Mouse (Mus musculus) gonadal fat pad, adult 2 months (tissue): Measurements from ENCODE around the gene Unc13d. TPM values are rescaled to one million over a fixed set of nuclear protein-coding genes. Genes with fewer than 3 reads are reported as not detected.
A peak's percentile ranks its signal among the peaks of the same experiment; 100 is the strongest.
"Not testable (repeated sequence)": the region's sequence is repeated elsewhere in the genome, so short reads cannot be mapped to it uniquely, and the experiment has no call there.

ENCODE experiments used
- DNase-seq: peaks from one replicate; pipeline ENCODE4 v3.0.0-alpha.2; 2012; ENCODE audit warnings: low read depth
- polyA plus RNA-seq: library from polyadenylated mRNA; depleted of rRNA; stranded (reverse); fragments of >200 nt; gene quantifications from 2 replicates; pipeline ENCODE4 v1.2.3, GENCODE M21; 2012

The Unc13d gene
- polyA plus RNA-seq, 1 experiment = 1.6 TPM

DNA sequence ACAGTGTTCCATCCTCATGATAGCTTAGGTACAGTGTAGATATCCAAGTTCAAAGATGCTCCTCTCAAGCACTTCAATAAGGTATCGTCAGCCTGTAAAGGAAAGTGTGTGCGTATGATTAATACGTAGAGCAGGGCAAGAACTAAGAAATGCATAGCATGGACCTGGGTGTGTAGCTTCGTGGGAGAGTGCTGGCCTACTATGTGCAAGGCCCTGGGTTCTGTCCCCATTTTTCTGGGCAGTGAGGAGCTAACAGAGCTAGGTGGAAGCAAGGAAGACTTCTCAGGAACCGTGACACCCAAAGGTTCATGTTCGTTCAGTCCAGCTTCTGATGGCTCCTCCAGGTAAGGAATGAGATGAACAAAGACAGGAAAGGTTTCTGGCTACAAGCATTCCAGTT is 32.6 kb downstream of the Unc13d start:
- no peak for DNase-seq

DNA sequence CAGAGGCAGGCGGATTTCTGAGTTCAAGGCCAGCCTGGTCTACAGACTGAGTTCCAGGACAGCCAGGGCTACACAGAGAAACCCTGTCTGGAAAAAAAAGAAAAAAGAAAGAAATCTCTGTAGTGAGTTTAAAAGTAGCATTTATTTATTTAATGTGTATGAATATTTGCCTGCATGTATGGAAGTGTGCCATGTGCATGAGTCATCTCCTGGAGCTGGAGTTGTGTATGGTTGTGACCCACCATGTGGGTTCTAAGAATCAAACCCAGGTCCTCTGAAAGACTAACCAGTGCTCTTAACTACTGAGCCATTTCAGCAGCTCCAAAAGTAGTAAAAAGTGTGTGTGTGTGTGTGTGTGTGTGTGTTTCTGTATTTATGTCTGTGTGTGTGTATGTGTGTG is 34.5 kb downstream of the Unc13d start:
- DNase-seq = no peak

DNA sequence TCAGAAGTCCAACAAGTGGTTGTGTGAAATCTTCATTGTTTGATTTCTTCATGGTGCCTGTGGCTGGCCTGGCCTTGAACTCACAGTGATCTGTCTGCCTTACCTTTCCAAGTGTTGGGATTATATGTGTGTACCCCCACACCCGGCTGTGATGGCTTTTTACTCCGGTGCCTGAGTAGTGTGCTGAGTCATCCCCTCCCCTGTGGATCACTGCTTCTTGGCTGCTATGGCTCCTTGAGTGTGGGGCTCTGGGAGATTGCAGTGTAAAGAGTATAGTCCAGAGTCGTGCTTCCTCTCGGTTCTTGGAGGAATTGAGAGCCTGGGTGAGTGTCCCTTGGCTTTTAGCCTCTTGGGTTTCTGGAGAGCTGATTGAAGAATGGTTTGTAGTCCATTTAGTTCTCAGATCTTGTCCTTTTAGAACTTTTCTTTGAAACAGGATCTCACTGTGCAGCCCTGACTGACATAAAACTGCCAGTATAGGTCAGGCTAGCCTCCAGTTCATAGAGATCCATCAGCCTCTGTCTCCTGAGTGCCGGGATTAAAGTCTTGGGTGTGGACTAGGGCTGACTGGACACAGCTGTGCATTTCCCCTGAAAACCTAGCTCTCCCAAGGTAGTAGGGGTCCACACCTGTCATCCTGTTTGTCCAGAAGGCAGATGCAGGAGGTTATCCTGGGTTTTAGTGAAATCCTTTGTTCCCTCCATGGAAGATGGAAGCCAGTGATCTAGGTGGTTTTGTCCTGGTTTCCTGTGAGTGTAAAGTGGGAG is 35.2 kb downstream of the Unc13d start:
- DNase-seq = no peak

GRCm38 (mm10) chr11:116041833-116042232 is 35.9 kb downstream of the Unc13d start:
- no peak for DNase-seq

GRCm38 (mm10) chr11:116040593-116040992 is 37.2 kb downstream of the Unc13d start:
- DNase-seq = no peak

DNA sequence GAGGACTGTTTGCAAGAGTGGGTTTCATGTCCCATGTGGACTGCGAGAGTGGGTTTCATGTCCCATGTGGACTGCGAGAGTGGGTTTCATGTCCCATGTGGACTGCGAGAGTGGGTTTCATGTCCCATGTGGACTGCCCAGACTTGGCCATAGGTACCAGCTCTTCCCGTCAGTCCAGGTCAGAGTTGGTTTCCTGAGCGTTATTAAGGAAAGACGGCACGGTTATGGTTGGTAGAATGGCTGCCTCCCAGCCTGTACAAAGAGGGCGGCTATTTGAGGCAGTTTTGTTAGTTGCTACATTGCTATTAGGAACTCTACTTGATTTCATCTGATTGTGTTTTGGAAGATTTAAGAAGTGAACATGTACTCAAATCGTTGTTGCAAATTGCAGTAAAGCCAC is 39.9 kb downstream of the Unc13d start:
- no peak for DNase-seq

DNA sequence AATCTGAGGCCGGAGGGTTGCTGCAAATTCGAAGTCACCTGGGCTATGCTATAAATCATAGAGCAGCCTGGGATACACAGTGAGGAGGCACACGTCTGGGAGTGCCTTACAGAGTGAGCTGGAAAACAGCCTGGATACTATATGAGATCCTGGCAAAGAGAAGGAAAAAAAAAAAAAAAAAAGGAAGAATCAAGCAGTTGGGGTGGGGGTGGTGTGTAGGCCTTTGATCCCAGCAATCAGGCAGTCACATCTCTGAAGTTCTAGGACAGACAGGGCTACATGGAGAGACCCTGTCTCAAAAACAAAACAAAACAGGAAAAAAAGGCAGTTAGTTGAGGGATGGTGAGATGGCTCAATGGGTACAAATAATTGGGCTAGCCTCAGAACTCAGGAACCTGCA is 41.1 kb downstream of the Unc13d start:
- DNase-seq = no peak

GRCm38 (mm10) chr11:116034584-116034983 is 43.2 kb downstream of the Unc13d start:
- DNase-seq = no peak

- no peak for DNase-seq
These were observed 46.6 kb downstream of the Unc13d start for GRCm38 (mm10) chr11:116030898-116031845.

- peak; percentile 95 for DNase-seq
These were observed 47.5 kb downstream of the Unc13d start, which contains the start of gene Unk for GRCm38 (mm10) chr11:116030088-116030897. TSS of gene Unk (plus strand) at chr11:116030322.

DNA sequence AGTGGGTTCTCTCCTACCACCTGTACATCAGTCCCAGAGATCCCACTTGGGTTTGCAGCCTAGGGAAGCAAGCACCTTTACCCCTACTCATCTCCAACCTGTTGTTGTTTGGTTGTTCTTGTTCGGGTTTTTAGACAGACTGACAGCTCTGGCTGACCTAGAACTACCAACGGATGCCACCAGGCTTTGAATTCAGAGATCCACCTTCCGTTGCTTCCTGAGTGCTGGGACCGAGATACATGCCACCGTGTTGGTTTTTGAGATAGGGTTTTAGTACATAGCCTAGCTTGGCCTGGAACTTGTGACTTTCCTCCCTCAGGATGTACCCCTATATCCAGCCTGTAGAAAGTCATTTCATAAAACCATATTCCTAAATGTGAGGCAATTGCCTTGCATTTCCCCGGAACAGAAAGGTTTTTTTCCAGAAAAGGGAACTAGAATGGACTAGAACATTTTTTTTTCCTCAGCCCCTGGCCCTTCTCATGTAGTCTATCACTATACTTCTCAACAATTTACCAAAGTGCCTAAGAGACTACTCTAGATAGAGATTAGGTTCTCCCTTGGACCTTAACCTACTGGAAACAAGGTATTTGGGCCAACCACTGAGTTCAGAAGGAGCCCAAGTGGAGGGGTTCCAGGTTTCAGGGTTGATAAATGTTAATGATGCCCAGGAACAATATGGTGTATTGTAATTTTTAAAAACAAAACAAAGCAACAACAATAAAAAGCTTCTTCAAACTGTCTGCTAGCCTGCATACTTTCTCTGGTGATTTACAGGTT is 48.5 kb downstream of the Unc13d start:
- no peak for DNase-seq

DNA sequence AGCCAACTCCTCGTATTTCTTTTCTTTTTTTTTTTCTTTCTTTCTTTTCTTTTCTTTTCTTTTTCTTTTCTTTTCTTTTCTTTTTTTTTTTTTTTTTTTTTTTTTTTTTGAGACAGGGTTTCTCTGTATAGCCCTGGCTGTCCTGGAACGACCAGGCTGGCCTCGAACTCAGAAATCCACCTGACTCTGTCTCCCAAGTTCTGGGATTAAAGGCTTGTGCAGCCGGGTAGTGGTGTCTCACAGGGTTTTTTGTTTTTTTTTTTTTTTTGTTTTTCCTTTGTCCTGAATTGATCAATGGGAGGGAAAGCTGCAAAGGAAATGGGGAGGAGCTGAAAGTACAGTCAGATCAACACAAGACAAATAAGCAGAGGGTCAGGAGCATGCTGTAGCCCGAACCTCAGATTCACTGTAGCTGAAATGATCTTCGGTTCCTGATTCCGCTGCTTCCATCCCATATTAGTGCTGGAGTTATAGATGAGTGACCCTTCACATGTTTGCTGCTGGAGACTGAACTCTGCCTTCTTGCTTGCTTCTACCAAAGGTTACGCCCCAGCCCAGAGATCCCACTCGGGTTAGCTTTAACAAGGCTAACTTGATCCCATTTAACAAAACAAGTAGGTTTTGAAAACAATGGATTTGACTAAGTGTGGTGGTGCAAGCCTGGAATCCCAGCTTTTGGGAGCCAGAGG is 49.4 kb downstream of the Unc13d start:
- DNase-seq = no peak

DNA sequence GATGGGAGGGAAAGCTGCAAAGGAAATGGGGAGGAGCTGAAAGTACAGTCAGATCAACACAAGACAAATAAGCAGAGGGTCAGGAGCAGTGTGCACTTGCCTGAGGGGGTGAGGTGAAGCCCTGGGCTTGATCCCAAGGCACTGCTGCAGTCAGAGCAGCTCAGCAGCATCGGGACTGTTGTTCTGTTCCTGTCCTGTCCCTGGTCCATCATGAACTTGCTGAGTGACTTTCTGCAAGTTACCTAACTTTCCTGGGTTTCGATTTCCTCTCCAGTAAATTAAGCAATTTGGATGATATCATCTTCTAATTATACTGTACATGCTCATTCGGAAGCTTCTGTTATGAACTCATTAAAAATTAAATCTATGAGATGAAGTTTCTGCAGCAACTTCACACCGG is 50.0 kb downstream of the Unc13d start, which contains the start of gene H3f3b:
H3f3b (minus strand) TSS at position 207 of the 400 bp plus-strand sequence.
- no peak for DNase-seq

DNA sequence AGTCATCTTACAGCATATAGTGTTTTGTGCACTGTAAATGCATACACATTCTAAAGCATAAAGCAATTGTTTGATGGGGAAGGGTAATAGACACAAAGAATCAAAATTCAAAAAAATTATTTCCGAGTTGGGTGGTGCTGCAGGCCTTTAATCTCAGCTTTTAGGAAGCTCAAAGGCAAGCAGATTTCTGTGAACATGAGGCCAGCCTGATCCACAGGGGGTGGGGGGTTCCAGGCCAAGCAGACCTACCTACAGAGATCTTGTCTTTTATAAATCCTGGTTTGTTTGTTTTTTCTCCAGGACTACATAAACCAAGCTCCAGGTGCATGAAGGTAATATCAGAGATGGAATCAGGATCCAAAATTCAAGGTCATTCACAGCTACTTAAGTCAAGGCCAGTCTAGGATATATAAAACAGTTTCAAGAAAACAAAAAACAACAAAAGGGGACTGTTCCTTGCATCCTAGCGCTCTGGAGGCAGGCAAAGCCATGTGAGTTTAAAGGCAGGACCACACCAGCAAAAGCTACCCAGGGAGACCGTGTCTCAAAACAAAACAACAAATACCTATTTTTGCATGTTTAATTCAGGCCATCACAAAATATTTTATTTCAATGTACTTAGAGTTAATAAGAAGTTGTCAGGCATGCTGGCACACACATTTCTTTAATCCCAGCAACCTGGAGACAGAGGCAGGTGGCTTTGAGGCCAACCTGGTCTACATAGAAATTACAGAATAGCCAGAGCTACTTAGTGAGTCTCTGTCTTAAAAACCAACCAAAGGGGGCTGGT is 52.5 kb downstream of the Unc13d start:
- no peak for DNase-seq

GRCm38 (mm10) chr11:116024356-116024808 is 53.4 kb downstream of the Unc13d start:
- peak; percentile 95 for DNase-seq

DNA sequence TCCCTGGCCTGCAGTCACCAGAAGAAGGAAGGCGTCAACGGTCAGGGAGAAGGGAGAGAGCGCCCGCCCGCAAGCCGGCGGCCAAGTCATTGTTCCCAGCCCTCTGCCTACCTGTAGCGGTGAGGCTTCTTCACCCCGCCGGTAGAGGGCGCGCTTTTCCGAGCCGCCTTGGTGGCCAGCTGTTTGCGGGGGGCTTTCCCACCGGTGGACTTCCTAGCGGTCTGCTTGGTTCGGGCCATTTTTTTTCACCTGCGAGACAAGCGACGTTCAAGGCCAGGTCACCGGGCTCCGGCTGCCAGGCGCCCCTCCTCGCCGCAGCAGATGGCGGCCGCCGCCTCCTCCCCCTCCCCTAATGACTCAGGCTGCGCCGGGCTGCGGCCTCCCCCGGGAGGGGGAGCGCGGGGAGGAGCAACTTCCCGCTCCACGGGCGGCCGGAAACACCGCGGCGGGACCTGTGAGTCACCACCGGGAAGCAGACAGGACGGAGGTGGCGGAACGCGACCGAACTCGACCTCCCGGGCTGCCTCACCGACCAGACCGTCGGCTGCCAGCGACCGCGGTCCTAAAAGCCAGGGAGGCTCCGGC is 53.9 kb downstream of the Unc13d start:
- no peak for DNase-seq

- DNase-seq = not testable (repeated sequence)
These were observed 54.5 kb downstream of the Unc13d start for GRCm38 (mm10) chr11:116023074-116023770.

DNA sequence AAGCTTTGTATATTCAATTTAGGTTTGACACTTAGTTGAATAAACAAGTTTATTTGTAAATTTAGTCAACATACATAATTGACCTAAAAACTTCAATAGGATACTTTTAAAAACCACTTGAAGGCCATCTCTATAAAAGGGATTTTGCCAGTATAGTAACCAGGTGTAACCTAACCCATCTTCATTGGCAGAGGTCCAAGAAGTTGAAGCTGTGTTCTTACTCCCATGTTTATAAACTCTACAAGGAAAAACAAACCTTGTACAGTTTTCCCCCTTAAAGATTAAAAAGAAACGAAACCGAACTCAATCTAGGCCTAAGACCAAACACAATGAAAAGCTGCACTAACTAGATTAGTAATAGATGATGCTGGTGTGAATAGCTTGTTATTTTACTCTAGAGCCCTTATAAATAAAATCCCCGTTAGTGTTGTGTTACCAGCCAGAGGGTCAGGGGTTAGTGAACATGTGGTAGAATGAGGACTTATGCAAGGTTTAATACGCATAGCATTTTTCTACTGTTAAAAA is 55.4 kb downstream of the Unc13d start:
- DNase-seq = no peak
